Mouse (Mus musculus) frontal cortex, postnatal 25 days (tissue): ENCODE results near the gene Cdiptos.

ENCODE experiments used
- DNase-seq, 2 experiments: peaks; one replicate each; pipeline ENCODE4 v3.0.0; 2022; ENCODE audit warnings: low spot score in 2 of 2

The Cdiptos gene

GRCm38 (mm10) chr7:126975950-126976866 is at the start of gene Cdiptos:
Cdiptos (minus strand) TSS chr7:126976098.
- peak; percentile 96 to 98 for DNase-seq

- peak; percentile 66 to 69 for DNase-seq
Observed at GRCm38 (mm10) chr7:127024755-127025555, 49.1 kb upstream of the Cdiptos start.

- DNase-seq = no peak
Observed at GRCm38 (mm10) chr7:127023896-127024690, 48.2 kb upstream of the Cdiptos start.

- DNase-seq = no peak
Observed at GRCm38 (mm10) chr7:127023272-127023691, 47.4 kb upstream of the Cdiptos start.

GRCm38 (mm10) chr7:127022528-127023271 is 46.8 kb upstream of the Cdiptos start:
- DNase-seq = no peak

- DNase-seq = no peak
Observed at GRCm38 (mm10) chr7:127021563-127022527, 45.9 kb upstream of the Cdiptos start.

GRCm38 (mm10) chr7:127020901-127021562 is 45.1 kb upstream of the Cdiptos start, which contains the start of the genes Gm42742 and Prrt2:
Gm42742 (minus strand) TSS chr7:127021097.
Prrt2 (minus strand) TSS chr7:127021211.
- DNase-seq = no peak

- DNase-seq = no peak
Observed at GRCm38 (mm10) chr7:127020491-127020890, 44.6 kb upstream of the Cdiptos start.

GRCm38 (mm10) chr7:127020031-127020430 is 44.1 kb upstream of the Cdiptos start:
- DNase-seq = no peak

- DNase-seq = no peak
Observed at GRCm38 (mm10) chr7:127019306-127019960, 43.5 kb upstream of the Cdiptos start.

- no peak for DNase-seq
Observed at GRCm38 (mm10) chr7:127018416-127019305, 42.8 kb upstream of the Cdiptos start.

GRCm38 (mm10) chr7:127017950-127018345 is 42.0 kb upstream of the Cdiptos start:
- DNase-seq = no peak

- DNase-seq = peak; percentile 95 to 96
Observed at GRCm38 (mm10) chr7:127016971-127017949, 41.4 kb upstream of the Cdiptos start, which contains the start of gene Pagr1a. Pagr1a (minus strand) TSS chr7:127017352.

GRCm38 (mm10) chr7:127016486-127016938 is 40.6 kb upstream of the Cdiptos start:
- DNase-seq = no peak

GRCm38 (mm10) chr7:127016481-127016485 is 40.4 kb upstream of the Cdiptos start, which contains the start of gene Pagr1b:
Pagr1b (minus strand) TSS chr7:127016484.
- DNase-seq = no peak

- no peak for DNase-seq
Observed at GRCm38 (mm10) chr7:127016081-127016480, 40.2 kb upstream of the Cdiptos start.

GRCm38 (mm10) chr7:127014993-127015392 is 39.1 kb upstream of the Cdiptos start:
- no peak for DNase-seq
